Mouse (Mus musculus) hematopoietic stem cell, adult 5-6 weeks (primary cell): ENCODE measurements around the gene Slc4a1. TPM values are rescaled to one million over a fixed set of nuclear protein-coding genes. Genes with fewer than 3 reads are reported as not detected.
A peak's percentile ranks its signal among the peaks of the same experiment; 100 is the strongest.

Experiments
- ATAC-seq, 2 experiments: fragments of 125-278 bp in 1 of 2; replicated peaks in 1 of 2; 2 replicates each; pipeline ENCODE4 v1.8.0; 2016 to 2017; ENCODE audit warnings: inconsistent platforms in 2 of 2, mild to moderate bottlenecking in 2 of 2, moderate number of reproducible peaks in 2 of 2, low read depth in 1 of 2, moderate TSS enrichment in 1 of 2; ENCODE audit not compliant: low FRiP score in 2 of 2, poor library complexity in 2 of 2, severe bottlenecking in 2 of 2, insufficient read depth in 1 of 2, low TSS enrichment in 1 of 2
- total RNA-seq: library from RNA; stranded (forward); fragments of 172-1452, 232-1000 nt; gene quantifications from 2 replicates; pipeline ENCODE4 v1.2.3, GENCODE M21; 2017

The Slc4a1 gene
- total RNA-seq, 1 experiment from 2014 or later = 9.8 TPM

- no peak for ATAC-seq
Observed at GRCm38 (mm10) chr11:102383365-102384136, 17.5 kb upstream of the Slc4a1 start.

DNA sequence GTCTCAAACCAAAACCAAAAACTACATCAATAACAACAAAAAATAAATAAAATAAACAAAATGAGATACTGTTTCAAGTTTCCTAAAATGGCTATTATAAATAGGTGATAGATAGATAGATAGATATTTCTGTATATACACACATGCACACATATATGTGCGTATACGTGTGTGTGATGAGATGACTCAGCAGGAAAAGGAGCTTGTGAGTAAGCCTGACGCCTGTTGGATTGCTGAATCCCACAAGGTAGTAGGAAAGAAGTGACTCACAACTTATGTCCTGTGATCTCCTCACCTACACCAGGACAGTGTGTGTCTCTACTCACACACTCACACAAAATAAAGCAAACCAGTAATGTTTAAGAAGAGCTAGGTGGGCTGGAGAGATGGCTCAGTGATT lies 16.8 kb upstream of the Slc4a1 start:
- no peak for ATAC-seq

DNA sequence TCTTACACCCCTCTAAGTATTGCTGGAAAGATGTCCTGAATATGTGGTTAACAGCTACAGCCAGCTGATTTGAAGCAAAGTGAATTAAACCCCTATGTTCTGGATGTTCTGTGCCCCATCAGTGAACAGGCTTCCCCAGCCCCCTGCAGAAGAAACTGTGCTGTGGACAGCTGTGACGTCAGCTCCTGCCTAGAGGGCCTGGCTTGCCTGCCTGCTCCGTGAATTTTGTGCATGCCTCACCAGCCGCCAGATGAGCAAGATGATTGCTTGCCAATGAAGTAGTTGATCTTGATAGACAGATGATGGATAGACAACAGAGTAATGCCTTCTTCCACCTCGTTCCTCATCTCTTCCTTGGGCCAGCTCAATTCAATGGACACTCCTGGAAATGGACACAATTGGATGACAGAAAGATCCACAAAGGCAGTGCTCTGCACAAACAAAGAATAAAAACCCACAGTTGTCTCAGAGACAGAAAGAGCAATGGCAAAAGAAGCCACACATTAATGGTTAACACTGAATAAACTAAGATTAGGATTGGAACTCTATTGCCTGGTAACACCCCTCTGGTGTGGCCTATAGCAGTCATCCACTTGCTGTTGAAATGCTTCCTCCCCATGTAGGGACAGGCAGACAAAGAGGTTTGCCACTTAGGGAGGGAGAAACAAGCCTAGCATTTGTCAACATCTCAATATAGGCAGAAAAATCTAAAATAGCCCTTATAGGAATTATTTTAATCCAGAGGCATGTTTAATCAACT lies 15.5 kb upstream of the Slc4a1 start:
- ATAC-seq = no peak

DNA sequence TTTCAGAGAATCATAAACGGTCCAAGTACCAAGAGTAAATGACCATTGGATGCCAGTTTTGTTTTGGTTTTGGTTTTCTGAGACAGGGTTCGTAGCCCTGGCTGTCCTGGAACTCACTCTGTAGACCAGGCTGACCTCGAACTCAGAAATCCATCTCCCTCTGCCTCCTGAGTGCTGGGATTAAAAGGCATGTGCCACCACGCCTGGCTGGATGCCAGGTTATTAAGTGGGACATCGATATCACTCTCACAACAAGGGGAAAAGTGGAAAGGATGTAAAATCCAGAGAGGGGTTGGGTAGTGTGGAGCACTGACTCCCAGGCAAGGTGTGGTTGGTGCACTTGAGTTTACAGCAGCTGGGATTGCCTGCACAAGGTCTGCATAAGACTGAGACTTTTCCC lies 14.1 kb upstream of the Slc4a1 start:
- no peak for ATAC-seq

- no peak for ATAC-seq
Observed at GRCm38 (mm10) chr11:102377186-102377585, 11.2 kb upstream of the Slc4a1 start.

DNA sequence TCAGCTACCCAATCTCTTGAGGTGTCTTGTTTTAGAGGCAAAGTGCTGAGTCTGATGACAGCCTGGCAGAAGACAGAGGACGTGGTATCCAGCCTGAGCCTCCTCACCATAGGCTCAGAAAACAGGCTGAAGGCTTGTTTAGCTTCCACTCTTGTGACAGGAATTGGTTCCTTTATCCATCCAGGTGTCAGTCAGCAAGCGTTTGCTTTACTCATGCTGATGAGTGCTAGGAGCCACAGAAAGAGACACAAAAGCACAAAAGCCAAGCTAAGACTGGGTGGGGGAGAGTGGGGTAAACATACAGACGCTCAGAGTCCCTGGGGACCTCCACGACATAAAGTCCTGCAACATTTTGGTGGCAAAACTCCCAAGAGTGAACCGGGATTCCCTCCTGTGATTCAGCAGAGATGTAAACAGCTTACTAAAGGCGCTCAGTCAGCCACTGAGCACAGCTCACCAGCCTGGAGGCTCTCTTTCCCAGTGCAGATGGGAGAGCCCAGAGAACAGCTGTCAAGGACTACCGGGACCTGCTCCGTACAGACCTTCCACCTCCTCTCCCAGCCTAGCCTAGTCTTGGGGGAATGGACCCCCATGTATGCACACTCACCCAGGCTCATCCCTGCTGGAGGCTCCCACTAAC lies 10.3 kb upstream of the Slc4a1 start:
- no peak for ATAC-seq

- ATAC-seq = peak; percentile 7 to 63; a peak in 2 of 4 replicates
Observed at GRCm38 (mm10) chr11:102375196-102376173, 9.5 kb upstream of the Slc4a1 start.

DNA sequence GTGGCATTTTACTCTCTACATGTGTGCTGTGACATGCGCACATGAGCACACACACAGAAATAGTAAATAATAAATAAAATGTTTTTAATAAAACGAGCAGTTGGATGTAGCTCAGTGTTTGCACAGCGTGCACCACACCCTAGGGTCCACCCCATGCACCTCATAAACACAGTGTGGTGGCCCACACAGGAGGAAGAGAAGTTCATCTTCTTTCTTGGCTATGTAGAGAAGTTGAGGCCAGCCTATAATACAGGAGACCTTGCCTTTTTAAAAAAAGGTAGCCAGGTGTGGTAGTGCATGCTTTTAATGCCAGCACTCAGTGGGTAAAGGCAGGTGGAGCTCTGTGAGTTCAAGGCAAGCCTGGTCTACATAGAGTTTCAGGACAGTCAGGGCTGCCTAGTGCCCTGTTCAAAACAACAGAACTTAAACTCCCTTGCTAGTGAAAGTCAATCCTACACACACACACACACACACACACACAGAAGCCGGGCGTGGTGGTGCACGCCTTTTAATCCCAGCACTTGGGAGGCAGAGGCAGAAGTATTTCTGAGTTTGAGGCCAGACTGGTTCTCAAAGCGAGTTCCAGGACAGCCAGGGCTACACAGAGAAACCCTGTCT lies 8.2 kb upstream of the Slc4a1 start:
- ATAC-seq = no peak

DNA sequence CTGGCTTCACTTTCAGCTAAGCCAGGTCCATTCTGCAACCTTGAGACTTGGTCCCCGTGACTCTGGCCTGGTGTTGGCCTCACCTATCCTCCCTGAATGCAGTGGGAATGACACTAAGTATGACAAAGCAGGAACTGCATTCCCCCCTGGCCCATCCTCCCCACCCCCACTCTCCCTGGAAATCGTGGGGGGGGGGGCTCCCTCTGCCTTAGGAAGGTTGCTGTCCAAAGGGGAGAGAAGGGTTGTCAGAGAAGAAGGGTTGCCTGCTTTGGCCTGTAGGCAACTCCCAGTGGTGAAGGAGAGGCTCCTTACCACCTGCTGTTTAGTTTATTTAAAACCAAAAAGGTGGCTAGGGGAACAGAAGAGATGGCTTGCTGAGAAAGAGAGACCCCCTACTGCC lies 7.6 kb upstream of the Slc4a1 start:
- no peak for ATAC-seq

- no peak for ATAC-seq
Observed at GRCm38 (mm10) chr11:102372936-102373335, 6.9 kb upstream of the Slc4a1 start.

- no peak for ATAC-seq
Observed at GRCm38 (mm10) chr11:102371926-102372685, 6.1 kb upstream of the Slc4a1 start.

- no peak for ATAC-seq
Observed at GRCm38 (mm10) chr11:102370285-102370684, 4.3 kb upstream of the Slc4a1 start.

GRCm38 (mm10) chr11:102369263-102369662 lies 3.3 kb upstream of the Slc4a1 start:
- no peak for ATAC-seq

DNA sequence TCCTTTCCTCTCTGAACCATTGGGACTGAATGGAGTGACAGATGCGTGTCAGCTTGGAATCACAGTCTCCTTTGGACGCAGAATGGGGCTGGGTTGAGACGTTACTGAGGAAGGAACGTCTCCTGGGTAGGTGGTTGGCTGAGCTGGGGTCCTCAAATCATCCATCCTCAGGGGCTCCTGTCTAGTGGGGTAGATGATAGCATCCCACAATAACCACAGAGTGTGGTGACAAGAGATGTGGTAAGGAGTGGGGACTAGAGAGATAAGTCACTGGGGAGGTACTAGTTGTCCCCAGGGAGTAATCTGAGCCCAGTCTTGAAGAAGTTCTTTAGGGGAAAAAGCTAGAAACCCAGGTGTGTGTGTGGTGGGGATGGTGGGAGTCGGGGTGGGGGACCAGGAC lies 2.3 kb upstream of the Slc4a1 start:
- no peak for ATAC-seq

- no peak for ATAC-seq
Observed at GRCm38 (mm10) chr11:102367504-102368280, 1.7 kb upstream of the Slc4a1 start.

DNA sequence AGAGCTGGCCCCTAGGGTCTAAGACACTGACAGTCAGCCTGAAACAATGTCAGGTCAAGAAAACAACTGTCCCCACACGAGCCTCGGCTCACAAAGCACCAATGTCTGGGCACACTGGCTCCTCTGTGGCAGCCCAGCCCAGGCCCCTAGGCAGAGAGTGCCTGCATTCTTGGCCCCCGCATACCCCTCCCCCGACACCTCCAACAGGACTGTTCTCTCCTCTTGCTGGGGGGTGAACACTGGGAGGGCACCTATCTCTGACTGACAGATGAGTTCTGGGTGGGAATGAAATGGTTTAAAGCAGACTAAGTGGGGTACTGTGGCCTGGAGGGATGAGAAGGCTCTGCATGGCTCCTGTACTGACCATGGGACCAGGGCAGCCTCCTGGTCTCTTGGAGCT lies 304 bp downstream of the Slc4a1 start:
- ATAC-seq = no peak
